In genomic region chr7:35586055-35586905, GRCm38 (mm10) we compare ENCODE assay signal across 8 mouse cellular contexts. TPM values are rescaled to one million over a fixed set of nuclear protein-coding genes. Genes with fewer than 3 reads are reported as not detected.
DNase-seq lines count a peak whose midpoint lies in the region; ATAC-seq lines count a peak whose summit lies in the region.

TSS of gene Ankrd27 (plus strand) at chr7:35586244.

- ATAC-seq in hematopoietic stem cell, adult 5-6 weeks (replicated peaks in 1 of 2; ENCODE audit: insufficient read depth in 1 of 2, low FRiP score in 2 of 2, low TSS enrichment in 1 of 2, low read depth in 1 of 2, poor library complexity in 2 of 2, severe bottlenecking in 2 of 2): peak; percentile 88 to 95
- ATAC-seq in lung, embryonic 16.5 days (ENCODE audit: low read depth): peak; percentile 98

- peaks cover 12% of the 10 kb centered on the region for H3K4me1 ChIP-seq in lung, embryonic 16.5 days (replicated peaks; ENCODE audit: control insufficient read depth, insufficient read depth, low read length)

- peak; percentile 93 for DNase-seq in MEL-GATA-1-ER (ENCODE audit: extremely low read depth, low read depth)
- peak; percentile 93 for DNase-seq in cerebellum, adult 8-10 months
- DNase-seq in forelimb bud, embryonic 11.5 days (ENCODE audit: low read depth, low spot score): peak; percentile 98
- peak; percentile 98 for DNase-seq in layer of hippocampus, adult 9-10 months (ENCODE audit: low spot score)
- peak; percentile 86 for DNase-seq in ovary, postnatal 10 days (ENCODE audit: low spot score)
- peak; percentile 91 to 92 for DNase-seq in thymus, postnatal 10 days (ENCODE audit: low spot score in 2 of 2)

- H3K27ac ChIP-seq in lung, embryonic 16.5 days (ENCODE audit: low read length): peak within 1 kb of the TSS; percentile 29; the same call in 1 of the 2 replicates

- H3K27me3 ChIP-seq in lung, embryonic 16.5 days (ENCODE audit: control insufficient read depth, insufficient read depth, low read depth, low read length): peaks cover 25% of the 10 kb centered on the region

- H3K4me3 ChIP-seq in lung, embryonic 16.5 days (ENCODE audit: low read length): peak within 1 kb of the TSS; percentile 78

- peak within 1 kb of the TSS; percentile 81 for H3K9ac ChIP-seq in lung, embryonic 16.5 days (ENCODE audit: low read length)

- under 1% methylated on average over 49 of the region's 49 CpGs for WGBS in lung, embryonic 16.5 days

- H3K4me2 ChIP-seq in lung, embryonic 16.5 days (ENCODE audit: low read depth, low read length): peak within 1 kb of the TSS; percentile 97

- H3K9me3 ChIP-seq in lung, embryonic 16.5 days (ENCODE audit: control insufficient read depth, low read length): no peaks in the 10 kb centered on the region

- H3K36me3 ChIP-seq in lung, embryonic 16.5 days (ENCODE audit: control insufficient read depth, insufficient read depth, low read length): no peaks in the 10 kb centered on the region

RNA-seq across cellular contexts. Expression of gene Ankrd27, which starts in this region (rescaled TPM):
- 37.3 and 42.2 TPM in 2 replicates for total RNA-seq in hematopoietic stem cell, adult 5-6 weeks (2017)
- 36.2 and 36.3 TPM in 2 replicates for polyA plus RNA-seq in lung, embryonic 16.5 days (2015; fragmentation: Nextera tagmentation; extraction: Ambion mirVana)

Comparison
In these comparisons a context has a peak if more than half of its experiments do, and no peak if none do; other contexts are left out.
1. Peak in every context shown above with its lines: DNase-seq, ATAC-seq, H3K4me3 ChIP-seq and H3K27ac ChIP-seq.